Mouse (Mus musculus): ENCODE results near the gene Ccdc33. TPM values are rescaled to one million over a fixed set of nuclear protein-coding genes. Genes with fewer than 3 reads are reported as not detected.
A peak's percentile ranks its signal among the peaks of the same experiment; 100 is the strongest.

Ccdc33 gene
- total RNA-seq, 2 experiments from 2014 or later, result 0.29 to 0.49 TPM

DNA sequence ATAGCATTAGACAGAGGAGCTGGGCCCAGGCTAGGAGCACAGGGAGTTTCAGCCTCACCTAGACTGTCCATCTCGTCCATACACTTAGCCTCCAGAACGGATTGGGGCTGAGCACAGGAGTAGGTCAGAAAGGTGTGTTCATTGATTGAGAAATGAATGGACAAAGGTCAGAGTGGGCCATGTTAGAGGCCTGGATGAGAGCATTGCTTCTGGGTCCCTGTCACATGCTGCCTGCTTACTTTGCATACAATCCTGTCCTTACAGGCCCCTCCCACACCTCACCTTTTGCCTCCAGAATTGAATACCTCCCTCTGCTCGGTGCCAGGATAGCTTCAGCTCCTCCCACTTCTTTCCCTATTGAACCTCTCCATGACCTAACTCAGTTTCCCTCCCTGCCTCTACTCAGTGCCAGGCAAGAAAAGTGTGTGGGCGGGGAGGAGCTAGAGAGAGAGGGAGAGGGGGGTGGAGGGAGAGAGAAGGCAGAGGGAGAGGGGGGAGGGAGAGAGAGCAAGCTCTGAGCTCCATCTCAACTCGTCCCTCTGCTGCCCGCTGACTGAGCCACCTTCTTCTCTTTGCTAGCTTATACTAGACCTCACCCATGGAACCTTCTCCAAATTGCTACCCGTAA lies 2.5 kb downstream of the Ccdc33 start:
- TF ChIP-seq CTCF (conservative IDR thresholded peaks at IDR 0.05), result no peak
- DNase-seq (ENCODE audit: low spot score in 2 of 2), result no peak
- Histone ChIP-seq H3K27ac (peak overlapping the region; percentile 96), H3K4me3 (no peak overlapping the region)

DNA sequence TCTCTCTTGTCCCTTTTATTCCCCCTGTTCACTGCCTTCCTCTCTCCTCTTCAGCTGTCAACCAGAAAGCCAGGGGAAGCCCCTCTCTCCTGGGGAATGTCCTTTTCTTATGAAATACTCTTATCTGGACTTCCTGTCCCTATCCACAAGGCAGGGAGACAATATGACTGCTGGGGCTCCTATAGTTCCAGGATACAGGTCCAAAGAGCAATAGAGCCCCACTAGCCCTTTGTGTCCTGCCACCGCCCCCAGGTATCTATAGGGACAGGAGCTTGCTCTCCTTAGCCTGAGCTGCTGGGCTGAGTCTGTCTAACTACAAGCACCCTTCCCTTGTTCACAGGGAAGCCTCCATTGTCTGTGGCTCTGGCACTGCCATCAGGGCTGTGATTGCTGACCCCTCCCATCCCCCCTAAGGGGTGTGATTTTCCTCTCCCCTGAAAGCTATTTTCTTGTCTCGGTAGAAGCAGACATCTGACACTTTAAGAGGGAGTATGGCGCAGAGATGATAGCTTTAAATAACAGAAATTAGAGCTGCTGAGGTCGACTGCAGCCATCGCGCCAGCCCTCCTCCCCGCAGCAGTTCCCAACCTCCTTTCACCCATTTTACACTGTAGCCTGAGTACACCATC lies 3.2 kb downstream of the Ccdc33 start:
- Histone ChIP-seq H3K4me3 (no peak overlapping the region), H3K27ac (peak overlapping the region; percentile 96)
- no peak for DNase-seq (ENCODE audit: low spot score in 2 of 2)
- no peak for TF ChIP-seq CTCF (conservative IDR thresholded peaks at IDR 0.05)

DNA sequence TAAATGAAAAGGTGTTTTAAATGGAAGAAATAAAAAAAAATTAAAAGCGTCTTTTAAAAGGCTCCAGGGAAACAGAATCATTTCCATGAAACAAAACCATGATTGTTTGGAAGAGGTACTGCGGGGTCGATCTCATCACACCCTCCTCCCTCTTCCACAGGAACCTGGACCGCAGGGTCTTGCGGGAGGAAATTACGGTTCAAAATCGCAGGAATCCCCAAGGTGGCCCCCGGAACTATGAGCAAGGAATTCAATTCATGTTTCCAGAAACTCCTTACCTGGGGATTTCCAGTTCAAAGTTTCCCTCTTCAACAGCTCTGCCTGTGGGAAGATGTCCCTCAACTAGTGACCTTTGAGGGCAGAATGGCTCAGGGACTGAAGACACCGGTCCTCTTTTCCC lies 4.6 kb downstream of the Ccdc33 start:
- TF ChIP-seq CTCF (conservative IDR thresholded peaks at IDR 0.05), result no peak
- H3K4me3 ChIP-seq, result no peak overlapping the region; the same call in 1 of the 2 replicates
- H3K27ac ChIP-seq, result peak overlapping the region; percentile 96

DNA sequence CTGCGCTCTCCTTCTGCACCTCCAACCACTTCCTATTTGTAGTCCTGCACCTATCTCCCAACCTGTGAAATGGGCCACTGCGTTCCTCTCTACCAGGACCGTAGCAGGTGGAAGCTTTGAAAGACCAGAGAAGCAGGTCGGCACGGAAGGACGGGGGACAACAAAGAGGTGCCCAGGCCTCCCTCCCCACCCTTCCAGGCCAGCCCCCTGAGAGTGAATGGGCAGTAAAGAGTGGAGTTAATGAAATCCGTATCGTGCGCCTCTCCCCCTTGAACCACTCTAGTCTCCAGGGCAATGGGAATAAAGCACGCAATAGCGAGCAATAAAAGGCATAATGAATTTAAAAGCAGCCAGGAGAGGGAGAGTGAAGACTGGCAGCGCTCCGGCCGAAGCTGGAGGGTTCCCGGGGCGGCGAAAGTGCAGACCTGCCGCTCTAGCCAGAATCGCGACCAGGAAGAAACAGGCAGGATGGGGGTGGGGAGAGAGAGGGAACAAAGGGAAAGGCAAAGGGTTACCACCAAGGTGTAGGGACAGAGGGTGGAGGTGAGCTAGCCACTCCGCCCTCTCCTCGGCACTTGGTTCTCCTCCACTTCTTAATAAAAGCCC lies 5.2 kb downstream of the Ccdc33 start:
- H3K27ac ChIP-seq, result peak overlapping the region; percentile 96
- H3K4me3 ChIP-seq, result peak overlapping the region; percentile 11; the same call in 1 of the 2 replicates
- TF ChIP-seq CTCF (conservative IDR thresholded peaks at IDR 0.05), result peak; percentile 38; the same call in 1 of the 2 replicates
- DNase-seq (ENCODE audit: low spot score in 2 of 2), result no peak

More for the DNA sequence above, 4.6 kb downstream of the Ccdc33 start:
- no peak for DNase-seq (ENCODE audit: low spot score in 2 of 2)

DNA sequence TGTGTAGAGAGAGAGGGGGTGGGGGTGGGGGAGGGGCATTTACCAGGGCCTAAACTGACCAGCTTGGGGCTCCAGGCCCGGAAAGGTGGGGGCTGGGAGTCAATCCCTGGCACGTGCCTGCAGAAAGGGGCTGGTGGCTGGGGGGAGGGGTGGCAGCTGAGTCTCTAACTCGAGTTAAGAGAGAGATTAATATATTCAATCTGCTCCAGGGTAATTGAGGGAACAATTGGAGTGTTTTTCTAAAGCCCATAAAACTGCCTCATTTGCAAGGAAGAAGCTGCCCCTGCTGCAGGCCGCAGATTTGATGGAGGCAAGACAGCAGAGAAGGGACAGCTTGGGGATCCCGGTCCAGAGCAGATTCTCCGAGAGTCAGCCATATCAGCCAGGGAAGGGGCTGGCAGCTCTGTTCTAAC lies 5.8 kb downstream of the Ccdc33 start:
- TF ChIP-seq CTCF (conservative IDR thresholded peaks at IDR 0.05), result no peak
- peak; percentile 41 to 45 for DNase-seq (ENCODE audit: low spot score in 2 of 2)
- Histone ChIP-seq H3K27ac (peak overlapping the region; percentile 96), H3K4me3 (no peak overlapping the region; the same call in 1 of the 2 replicates)

DNA sequence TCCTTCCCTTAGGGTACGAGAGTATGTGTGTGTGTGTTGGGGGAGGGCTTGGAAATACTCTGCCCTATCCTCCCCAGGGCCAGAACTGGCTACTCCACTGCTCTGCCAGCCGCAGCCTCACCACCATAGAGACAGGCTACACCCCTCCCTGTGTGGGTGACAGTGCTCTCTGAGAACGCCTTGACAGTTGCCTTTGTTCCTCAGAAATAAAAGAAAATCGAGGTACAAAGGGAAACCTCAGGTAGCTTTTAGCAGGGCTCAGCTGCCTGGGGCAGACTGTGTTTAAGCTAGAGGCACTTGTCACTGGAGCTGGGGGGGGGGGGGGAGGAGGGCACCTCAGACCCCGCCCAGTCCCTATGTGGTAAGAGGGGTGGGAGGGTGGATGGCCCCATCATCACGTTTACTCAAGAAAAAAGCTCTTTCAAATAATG lies 6.3 kb downstream of the Ccdc33 start:
- DNase-seq (ENCODE audit: low spot score in 2 of 2), result no peak
- TF ChIP-seq CTCF (conservative IDR thresholded peaks at IDR 0.05), result no peak
- H3K27ac ChIP-seq, result peak overlapping the region; percentile 96
- no peak overlapping the region for H3K4me3 ChIP-seq

DNA sequence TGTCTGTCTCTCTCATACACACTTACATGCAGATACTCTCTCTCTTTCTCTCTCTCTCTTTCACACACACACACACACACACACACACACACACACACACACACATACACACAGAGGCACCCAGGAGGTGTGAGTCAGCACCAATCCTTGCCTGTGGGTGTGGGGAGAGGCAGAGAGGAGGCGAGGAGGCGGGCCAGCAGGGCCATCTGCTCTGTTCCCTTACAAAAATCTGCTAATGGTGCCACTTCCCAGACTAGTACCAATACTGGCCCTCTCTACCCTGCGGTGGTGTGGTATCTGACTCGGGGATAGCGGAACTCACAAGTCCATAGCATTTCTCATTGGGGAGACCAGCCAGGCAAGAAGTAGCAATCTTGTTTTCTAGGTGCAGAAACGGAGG lies 7.2 kb downstream of the Ccdc33 start:
- no peak overlapping the region for H3K4me3 ChIP-seq
- peak overlapping the region; percentile 96 for H3K27ac ChIP-seq
- DNase-seq (ENCODE audit: low spot score in 2 of 2), result peak; percentile 79 to 83
- TF ChIP-seq CTCF (conservative IDR thresholded peaks at IDR 0.05), result no peak

DNA sequence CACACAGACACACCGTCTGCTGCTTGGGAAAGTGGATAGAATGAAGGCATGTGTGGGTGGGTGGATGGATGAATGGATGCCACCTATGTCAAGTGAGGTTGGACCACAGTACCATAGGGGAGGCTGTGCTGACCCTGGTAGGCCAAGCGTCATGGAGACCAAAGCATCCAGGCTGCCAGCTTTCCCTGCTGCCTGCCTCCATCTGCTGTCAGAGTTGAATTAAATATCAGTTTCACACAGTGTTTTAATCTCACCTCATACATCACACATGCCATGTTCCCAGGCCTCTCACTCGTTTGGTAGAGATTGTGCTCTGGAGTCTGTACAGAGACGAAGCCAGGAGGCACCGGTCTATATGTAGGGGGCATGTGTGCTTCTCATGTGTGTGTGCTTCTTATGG lies 7.8 kb downstream of the Ccdc33 start:
- H3K27ac ChIP-seq, result peak overlapping the region; percentile 91

DNA sequence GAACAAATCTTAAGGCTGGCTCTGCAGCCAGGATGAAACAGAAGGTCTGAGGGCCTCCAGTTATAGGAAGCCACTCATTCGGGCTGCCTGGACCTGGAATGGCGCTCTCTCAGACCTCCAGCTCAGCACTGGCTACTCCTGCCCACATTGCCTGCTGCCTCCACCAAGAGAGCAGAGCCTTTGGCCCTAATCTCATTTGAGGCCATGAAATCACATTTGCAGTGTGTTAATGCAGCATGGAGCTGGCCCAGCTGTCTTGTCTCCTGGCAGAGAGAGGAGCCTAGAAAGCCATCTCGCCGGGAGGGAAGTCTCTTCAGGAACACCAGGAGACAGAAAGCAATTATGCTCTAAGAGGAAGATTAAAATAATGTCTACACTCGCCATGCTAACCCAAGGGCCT lies 11.1 kb downstream of the Ccdc33 start:
- TF ChIP-seq CTCF (conservative IDR thresholded peaks at IDR 0.05), result no peak
- DNase-seq (ENCODE audit: low spot score in 2 of 2), result no peak
- no peak overlapping the region for H3K4me3 ChIP-seq
- peak overlapping the region; percentile 87 for H3K27ac ChIP-seq

More for the DNA sequence above, 7.8 kb downstream of the Ccdc33 start:
- DNase-seq (ENCODE audit: low spot score in 2 of 2), result no peak
- H3K4me3 ChIP-seq, result no peak overlapping the region
- no peak for TF ChIP-seq CTCF (conservative IDR thresholded peaks at IDR 0.05)

DNA sequence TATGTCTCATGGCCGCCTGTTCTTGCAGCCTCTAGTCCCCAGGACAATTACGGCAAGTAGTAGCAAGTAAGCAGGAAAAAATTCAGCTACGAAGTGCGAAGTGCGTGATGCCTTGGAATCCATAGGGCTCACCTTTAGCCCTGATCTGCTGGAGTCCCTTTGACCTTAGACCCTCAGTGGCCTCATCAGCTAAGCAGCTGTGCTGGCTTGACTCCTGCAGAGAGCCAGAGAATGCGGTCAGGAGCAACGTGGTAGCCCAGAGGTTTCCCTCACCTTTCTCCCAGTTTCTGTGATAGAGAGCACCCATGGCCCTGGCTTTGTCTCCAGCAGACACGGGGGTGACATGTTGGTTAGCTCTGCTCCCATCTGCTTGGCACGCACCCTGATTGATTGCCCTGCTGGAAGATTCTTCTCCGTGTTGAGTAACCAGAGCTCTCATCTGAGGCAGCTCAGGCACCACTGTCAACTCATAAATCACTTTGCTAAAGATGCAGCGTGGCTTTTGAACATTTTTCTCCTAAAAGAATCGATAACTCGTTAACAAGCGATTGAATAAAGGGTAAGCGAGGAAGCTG lies 12.9 kb downstream of the Ccdc33 start:
- Histone ChIP-seq H3K27ac (peak overlapping the region; percentile 87), H3K4me3 (no peak overlapping the region)
- no peak for DNase-seq (ENCODE audit: low spot score in 2 of 2)
- TF ChIP-seq CTCF (conservative IDR thresholded peaks at IDR 0.05), result no peak

DNA sequence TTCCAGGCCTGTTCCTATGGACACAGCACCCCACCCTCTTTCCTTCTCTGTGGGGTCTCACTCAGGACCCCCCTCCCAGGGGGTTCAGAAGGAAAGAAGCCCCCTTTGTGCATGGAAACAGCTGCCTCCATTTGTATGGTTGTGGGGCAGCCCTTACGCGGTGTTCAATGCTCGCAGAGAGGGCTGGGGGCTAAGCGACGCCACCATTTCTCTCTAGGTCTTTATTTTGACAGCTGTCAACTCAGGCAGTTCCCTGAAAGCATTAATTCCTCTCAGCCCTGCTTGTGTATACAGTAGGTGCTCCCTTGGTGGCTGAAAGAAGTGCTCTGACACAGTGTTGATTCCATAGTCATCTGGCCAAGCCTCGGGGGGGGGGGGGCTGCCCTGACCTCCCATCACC lies 15.0 kb downstream of the Ccdc33 start:
- peak overlapping the region; percentile 87 for H3K27ac ChIP-seq
- no peak for TF ChIP-seq CTCF (conservative IDR thresholded peaks at IDR 0.05)
- no peak for DNase-seq (ENCODE audit: low spot score in 2 of 2)

DNA sequence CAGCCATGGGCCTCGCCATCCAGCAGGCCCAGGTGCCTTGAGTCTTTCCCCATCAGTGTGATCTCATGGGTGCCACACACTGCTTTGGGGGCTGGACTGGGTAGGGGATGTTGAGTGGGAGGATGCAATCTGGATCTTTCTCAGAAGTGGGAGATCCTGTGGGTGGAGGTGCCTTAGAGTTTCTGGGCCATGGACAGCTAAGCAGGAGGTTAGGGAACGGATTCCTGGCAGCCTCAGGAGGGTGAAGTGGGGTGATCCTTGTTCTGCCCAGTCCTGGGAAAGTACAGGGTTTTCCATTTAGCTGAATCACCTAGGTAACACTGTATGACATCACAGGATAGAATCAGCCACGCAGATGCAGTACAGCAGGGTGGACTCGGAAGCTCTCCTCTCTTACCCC lies 16.6 kb downstream of the Ccdc33 start:
- peak overlapping the region; percentile 87 for H3K27ac ChIP-seq
- DNase-seq (ENCODE audit: low spot score in 2 of 2), result peak; percentile 54 to 63
- TF ChIP-seq CTCF (conservative IDR thresholded peaks at IDR 0.05), result no peak
- H3K4me3 ChIP-seq, result no peak overlapping the region

More for the DNA sequence above, 15.0 kb downstream of the Ccdc33 start:
- no peak overlapping the region for H3K4me3 ChIP-seq
